Mouse (Mus musculus) liver, postnatal 0 days (tissue): Measurements from ENCODE around the gene 1520401A03Rik.

Experiments
- CTCF ChIP-seq: sonication (generic); IDR thresholded peaks from 2 replicates; pipeline ENCODE4 v1.5.1; 2016; ENCODE audit warnings: antibody characterized with exemption, low read depth
- EP300 ChIP-seq: IDR thresholded peaks from 2 replicates; pipeline ENCODE4 v1.6.1; 2016; ENCODE audit warnings: antibody characterized with exemption, low read depth, mild to moderate bottlenecking

DNA sequence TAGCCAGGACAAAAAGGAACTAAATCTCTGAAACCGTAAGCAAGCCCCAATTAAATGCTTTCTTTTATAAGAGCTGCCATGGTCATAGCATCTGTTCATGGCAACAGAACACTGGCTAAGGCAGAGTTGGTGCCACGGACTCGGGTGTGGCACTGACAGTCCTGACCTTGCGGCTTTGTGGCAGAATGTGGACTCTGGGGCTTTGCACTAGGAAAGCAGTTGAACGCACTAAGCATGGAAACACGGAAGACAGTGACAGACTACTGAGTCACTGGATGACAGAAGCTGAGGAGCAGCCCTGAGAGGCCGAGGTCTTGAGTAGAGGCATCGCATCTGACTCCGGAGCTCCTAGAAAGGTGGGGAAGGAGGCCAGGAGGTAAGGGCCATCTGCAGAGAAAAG is 35.0 kb upstream of the 1520401A03Rik start:
- TF ChIP-seq CTCF (no peak), EP300 (no peak)
